Mouse (Mus musculus) natural killer cell, adult 2 months (primary cell): Measurements from ENCODE around the gene Nxf7.
A peak's percentile ranks its signal among the peaks of the same experiment; 100 is the strongest.
"Not testable (repeated sequence)": the region's sequence is repeated elsewhere in the genome, so short reads cannot be mapped to it uniquely, and the experiment has no call there.

ENCODE experiments used
- DNase-seq, 2 experiments: peaks; one replicate each; pipeline ENCODE4 v3.0.0; 2022; ENCODE audit warnings: low spot score in 2 of 2

Nxf7 gene

DNA sequence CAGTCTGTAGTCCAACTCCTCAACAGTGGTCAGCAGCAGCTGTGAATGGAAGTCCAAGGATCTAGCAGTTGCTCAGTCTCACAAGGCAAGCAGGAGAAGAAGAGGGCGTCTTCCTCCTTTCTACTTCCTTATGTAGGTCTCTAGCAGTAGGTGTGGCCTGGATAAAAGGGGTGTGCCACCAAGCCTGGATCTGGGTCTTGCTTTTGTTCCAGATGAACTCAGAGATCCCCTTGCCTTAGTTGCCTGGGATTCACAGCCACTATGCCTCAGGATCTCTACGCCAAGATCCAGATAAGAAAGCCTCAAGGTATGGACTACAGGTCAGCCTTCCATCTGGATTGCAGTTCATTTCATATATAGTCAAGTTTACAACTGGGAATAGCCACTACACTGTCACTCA lies at the start of gene Nxf7:
Gene Nxf7, minus strand, starts transcription at position 101 of the 400 bp plus-strand sequence.
- no peak for DNase-seq

DNA sequence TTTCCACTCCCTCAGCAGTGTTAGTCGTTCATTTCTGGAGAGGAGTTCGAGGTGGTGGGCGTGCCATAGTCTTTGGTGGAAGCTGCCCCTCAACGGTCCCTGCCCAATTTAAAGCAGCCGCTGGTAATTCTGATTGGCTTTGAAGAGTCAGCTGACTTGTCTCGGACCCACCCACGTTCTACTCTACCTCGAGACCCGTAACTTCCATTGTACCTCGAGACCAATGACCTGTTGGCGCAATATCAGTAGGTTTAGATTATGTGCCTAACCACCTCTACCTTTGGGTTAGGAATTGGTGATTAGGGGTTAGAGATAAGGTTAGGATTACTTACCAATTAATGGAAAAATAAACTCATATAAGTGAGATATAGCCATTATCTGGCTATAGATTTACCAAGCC lies 29.0 kb upstream of the Nxf7 start, which contains the start of gene Prame:
Gene Prame, minus strand, starts transcription at position 101 of the 400 bp plus-strand sequence.
- no peak for DNase-seq

GRCm38 (mm10) chrX:135601298-135602029 lies 2.9 kb upstream of the Nxf7 start:
- peak; percentile 17 to 42 for DNase-seq

- DNase-seq, result no peak
Measured at GRCm38 (mm10) chrX:135598096-135598495, 481 bp downstream of the Nxf7 start.

- no peak for DNase-seq
Measured at GRCm38 (mm10) chrX:135576412-135576811, 22.2 kb downstream of the Nxf7 start.

DNA sequence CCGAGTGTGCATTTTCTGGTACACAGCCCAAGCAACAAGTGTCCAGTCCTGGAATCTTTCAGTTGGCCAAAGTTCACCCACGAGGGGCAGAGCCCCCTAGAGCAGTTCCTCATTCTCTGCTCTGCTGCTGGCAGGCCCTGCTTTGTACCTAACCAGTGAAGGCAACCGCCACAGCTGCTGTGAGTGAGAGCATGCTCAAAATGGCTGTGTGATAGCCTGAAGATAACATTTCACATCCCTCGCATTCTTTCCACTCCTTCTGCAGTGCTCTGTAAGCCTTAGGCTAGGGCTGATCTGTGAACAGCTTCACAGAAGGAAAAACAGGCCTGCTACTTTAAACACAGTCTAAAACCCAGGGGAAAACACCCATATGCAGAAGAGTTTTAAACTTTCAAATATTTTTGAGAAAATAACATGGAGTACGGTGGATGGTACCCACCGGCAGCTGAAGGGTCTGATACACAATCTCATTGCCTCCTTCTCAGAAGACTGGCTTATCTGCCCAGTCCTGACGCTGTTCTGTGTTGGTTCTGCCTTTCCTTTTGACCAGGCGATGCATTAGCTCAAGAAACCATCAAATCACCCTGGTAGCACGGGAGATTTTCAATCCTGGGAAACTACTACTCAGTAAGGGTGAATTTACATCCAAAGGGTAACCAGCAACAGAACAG lies 23.5 kb downstream of the Nxf7 start:
- not testable (repeated sequence) for DNase-seq

DNA sequence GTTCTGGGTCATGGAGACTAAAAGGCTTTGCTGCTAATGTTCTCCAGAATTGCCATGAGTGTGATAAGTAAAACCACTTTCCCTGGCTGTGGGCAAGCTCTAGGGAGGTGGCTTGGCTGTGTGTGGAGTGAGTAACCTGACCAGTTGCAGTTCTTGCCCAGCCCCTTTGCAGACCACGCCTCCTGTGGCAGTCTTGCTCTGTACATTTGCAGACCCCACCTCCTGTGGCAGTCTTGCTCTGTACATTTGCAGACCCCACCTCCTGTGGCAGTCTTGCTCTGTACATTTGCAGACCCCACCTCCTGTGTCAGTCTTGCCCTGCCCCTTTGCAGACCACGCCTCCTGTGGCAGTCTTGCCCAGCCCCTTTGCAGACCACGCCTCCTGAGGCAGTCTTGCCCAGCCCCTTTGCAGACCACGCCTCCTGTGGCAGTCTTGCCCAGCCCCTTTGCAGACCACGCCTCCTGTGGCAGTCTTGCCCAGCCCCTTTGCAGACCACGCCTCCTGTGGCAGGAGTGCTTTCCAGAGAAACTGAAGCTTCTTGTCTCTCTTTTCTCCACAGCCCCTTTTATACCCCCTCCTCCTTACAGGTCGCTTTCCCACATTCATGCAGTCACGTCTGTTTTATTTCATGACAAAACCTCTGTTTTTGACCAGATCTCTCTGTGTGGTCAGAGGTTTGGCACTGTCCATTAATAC lies 24.2 kb downstream of the Nxf7 start:
- DNase-seq, result not testable (repeated sequence)

DNA sequence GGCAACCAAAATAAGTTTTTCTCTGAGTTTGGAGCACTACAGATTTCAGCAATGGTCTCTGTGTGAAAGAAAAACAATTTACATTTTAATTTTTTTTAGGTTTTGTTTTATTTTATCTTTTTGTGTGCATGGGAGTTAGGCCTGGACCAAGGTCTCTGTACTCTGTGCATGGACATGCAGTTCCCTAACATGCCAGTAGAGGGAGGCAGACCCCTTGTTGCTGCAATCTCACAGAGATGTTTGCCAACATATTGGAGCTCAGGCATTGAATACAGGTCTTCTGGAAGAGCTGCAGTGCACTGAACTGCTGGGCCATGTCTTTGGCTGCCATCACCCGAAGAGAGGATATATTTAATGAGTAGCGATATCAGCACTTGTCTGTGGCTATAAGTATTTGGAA lies 29.1 kb downstream of the Nxf7 start:
- DNase-seq, result peak in 1 of 2 experiments; percentile 27

DNA sequence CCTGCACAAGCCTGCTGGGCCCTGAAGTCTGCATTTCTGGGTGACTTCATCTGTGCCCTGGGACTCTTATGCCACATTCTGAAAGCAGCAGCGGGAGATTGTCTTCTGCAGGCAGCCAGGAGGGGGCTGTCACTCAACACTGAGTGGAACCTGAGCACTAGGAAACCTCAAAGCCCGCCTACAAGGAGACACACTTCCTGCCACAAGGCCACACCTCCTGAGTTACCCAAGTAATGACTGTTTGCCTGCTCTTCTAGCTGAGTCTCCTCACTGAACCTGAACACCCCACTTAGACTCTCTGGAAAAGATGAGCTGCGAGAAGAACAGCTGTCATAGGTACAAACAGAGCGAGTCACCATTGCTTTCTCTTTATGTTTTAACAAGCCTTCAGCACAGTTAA lies 33.6 kb downstream of the Nxf7 start:
- DNase-seq, result peak; percentile 34 to 49

DNA sequence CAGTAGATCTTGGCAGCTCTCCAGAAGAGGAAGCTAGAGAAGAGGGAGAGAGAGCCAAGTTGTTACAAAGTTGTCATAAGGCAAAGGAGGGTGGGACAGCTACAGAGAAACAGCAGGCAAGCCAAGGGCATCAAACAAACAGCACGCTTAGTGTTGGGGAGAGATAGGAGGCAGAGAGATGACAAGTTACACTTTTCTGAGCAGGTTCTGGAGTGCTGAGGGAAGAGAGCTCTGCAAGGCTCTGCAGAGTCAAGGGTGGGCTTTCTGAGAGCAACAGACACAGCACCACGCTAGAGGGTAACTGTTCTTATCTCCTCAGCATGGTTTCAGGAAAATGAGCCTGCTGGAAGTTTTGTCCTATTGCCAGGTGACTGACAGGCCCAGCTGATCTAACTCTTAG lies 35.7 kb downstream of the Nxf7 start:
- no peak for DNase-seq

DNA sequence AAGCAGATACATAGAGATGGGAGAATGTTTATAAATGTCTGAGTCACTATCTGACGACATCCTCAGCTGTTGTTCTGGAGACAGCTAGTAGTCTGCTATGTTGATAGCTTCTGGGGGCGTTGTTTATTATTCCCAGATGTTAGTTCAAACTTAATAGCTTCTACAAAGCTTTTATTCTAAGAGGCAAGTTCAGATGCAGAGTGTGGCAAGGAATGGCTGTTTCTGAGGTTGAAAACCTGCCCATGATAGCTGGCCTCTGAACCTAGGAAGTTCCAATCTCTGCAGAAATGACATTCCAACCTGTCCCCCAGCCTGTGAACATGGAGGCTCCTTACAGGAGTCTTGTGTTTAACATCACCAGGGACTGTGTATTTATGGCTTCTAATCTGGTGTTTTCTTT lies 36.9 kb downstream of the Nxf7 start:
- DNase-seq, result not testable (repeated sequence)

- peak in 1 of 2 experiments; percentile 44 for DNase-seq
Measured at GRCm38 (mm10) chrX:135560933-135561332, 37.6 kb downstream of the Nxf7 start.

- DNase-seq, result peak in 1 of 2 experiments; percentile 18
Measured at GRCm38 (mm10) chrX:135559665-135560064, 38.9 kb downstream of the Nxf7 start.
